Mouse (Mus musculus) v-Abl transformed pro-B cells (cell line): ENCODE measurements around the gene Tcerg1l.

Experiments used
- in situ Hi-C, 2 experiments: fragments of 400-800 bp; cut with MboI; formaldehyde crosslinking; loops; one replicate each; pipeline ENCODE4 v1.15.1; 2025; ENCODE audit not compliant: unreplicated experiment in 2 of 2

Gene Tcerg1l

DNA sequence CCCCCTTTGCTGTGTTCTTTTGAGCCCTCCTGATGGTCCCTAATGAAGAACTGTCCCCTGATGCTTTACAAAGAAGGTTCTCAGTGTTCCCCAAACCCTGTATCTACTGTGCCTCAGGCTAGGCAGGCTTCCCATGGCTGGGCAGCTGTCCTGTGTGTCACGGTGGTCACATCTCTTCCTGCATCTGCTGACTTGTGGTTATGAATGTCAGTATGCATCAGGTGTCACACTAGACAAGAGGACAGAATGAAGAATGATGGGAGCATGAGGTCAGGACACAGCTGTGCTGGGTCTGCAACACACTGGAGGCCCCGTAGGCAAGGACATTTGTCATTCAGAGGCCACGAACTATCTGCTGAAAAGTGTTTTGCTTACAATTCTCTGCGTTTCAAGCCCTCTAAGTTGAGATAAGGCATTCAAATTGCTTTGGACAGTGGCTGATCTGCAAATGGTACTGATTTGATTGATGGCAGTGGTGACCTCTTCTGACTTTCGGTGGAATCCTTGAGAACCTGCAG lies 159.8 kb downstream of the Tcerg1l start:
- in situ Hi-C loops = no loop called here

DNA sequence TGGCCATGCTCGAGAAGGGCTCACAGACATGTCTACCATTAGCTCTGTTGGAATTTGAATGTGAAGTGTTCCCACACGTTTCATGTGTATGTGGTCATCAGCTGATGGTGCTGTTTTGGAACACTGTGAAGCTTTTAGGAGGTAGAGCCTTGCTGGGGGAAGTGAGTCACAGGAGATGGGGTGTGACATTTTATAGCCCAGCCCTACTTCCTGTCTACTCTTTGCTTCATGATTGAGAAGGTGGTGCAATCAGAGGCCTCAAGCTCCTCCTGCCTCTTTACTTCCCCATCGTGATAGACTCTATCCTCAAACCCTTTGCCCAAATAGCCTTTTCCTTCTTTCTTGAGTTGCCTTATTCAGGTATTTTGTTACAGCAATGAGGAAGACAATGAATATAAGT lies 173.3 kb downstream of the Tcerg1l start:
- in situ Hi-C loops = no loop called here

DNA sequence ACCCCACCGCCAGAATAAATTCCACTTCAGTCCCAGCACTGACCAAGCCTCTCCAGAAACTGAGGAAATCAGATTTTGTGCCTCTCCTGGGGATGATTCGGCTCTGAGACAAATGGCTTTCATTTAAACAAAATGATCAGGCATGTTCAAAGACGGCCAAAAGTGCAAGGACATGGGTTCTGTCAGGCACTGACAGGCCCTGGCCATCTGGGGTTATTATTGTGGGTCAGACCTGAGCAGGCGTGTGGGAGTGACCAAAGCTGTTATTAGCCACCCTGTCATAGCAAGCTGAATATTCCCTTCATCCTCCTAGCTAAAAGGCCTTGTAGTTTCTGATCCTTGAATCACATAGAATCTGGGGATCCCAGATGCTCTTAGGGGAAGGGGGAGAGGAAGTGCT lies 174.6 kb downstream of the Tcerg1l start:
- in situ Hi-C loops = no loop called here

DNA sequence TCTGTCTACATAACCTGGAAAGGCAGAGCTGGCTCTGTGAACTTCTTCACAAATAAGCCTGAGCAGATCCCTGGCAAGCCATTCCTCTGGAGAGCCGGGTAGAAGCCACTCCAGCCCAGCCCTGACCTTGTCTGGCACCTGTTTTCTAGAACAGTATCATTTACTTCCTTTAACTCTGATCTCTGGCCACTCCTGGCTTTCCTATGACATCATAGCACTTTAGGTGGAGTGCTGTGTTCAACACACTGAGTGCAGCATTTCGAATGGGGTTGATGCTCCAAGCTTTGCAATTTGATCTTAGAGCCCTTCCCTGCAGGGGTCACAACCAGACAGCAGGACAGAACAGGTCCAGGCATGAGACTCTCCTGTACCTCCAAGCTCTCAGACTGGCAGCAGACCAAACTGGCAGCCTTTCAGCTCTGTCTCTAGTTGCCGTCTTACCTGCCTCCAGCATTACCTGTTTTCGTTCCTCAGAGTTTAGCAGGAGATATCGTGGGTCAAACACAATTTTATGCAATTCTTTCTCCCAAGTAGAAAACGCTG lies 179.9 kb downstream of the Tcerg1l start:
- in situ Hi-C loops = no loop called here

DNA sequence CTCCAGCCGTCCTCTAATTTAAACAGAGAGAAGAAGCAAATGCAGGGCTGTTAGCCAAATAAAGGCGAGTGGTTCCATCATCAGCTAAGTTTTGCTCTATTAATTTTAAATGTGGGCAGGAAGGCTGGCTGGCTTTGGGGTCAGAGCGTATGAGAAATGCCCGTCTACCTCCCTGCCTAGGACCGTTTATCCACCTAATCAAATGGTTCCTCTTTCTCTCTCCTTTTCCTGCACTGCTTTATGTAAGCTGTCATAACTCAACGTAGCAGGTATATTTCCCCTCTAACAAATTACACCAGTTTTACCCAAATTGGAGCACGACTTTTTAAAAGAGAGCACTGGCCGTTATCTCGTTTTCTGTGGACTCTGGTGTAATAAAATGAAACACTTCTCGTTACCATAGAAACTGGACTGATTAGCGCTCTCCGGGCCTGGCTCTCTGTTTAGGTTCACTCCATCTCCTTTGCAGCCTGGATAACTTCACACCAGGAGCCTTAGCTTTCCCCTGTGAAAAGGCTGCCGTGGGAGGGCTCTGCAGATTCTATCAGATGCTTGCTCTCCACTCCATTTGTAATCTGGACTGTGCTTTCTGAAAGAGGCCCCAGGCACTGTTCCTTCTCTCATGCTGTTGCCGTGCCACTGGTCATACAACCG lies 182.2 kb downstream of the Tcerg1l start:
- in situ Hi-C loops = no loop called here

DNA sequence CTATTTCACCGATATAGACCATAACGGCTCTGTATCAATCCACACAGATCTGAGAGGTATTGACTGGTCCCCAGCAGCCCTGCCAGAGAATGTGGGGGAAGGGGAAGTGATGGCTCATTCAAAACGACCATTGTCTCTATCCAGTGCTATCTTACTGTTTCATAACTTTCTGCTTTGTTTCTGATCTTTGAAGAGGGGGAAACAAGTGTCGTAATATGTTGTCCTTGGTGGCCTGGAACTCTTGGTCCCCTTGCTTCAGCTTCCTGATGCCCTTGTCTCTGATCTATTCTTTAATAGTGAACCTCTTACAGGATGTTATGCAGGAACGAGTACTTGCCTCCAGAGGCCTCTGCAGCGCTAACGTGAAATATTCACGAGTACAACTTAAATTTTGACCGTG lies 182.8 kb downstream of the Tcerg1l start:
- in situ Hi-C loops = no loop called here

DNA sequence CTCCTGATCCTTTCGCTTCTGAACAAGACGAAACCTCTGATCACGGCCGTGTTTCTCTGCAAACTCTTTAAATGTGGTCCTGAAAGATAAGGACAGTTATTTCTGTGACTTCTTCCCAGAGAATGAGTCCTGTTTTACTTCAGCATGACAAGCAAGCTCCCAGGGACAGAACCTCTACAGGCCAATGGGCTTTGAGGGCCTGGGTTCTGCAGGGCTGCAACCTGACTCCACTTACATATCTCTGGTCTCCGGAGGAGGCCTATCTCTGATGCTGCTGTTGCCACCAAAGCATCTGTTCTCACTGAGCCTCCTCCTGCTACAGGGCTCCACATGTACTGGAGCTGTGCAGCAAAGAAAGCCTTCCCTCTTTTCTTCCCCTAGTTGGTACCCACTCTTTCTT lies 187.8 kb downstream of the Tcerg1l start:
- in situ Hi-C loops = no loop called here

DNA sequence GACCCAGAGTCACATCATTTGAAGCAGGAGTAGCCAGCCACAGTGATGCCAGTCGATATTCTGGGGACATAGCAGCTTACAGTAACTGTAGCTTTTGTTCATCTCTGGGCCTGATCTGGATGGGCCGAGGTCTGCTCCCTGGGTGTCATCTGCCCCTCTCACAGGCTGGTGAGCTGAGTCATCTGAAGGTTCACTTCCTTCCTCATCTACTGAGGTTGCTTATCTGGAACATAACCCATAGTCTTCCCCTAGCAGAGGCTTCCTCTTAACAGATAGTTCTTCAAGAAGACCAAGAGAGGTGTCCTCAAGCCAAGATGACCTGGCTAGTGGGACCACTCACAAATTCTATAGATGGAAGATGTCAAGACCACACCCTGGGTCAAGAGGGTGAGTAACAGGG lies 192.4 kb downstream of the Tcerg1l start:
- in situ Hi-C loops = no loop called here

DNA sequence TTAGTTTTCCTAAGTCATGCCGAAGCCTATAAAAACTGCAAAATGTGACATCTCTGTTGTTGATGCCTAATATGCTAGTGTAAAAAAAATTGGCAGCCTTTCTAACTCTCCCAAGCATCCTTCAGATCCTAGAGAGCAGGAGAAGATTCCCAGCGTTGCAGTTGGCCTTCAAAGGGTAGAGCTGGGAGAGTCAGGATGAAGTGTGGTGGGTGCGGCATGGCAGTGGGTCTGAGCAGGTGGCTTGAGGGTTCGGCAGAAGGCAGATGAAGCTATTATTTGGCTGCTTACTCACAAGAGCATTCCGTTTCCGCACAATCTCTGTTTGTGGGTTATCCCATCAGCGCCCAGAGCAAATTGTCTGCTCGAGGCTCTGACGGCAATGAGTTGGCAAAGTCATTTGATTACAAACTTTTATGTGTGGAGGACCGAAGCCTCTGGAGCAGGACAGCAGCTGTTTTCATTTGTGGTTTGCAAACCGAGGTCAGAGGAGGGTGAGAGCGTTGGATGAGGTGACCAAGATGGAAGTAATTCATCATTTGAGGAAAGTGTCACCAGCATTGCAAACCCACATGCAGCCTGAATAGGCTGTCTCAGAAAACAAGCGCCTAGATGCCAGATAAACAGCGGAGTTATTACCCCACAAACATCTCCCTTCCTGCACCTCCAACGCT lies 195.2 kb downstream of the Tcerg1l start:
- in situ Hi-C loops = no loop called here

DNA sequence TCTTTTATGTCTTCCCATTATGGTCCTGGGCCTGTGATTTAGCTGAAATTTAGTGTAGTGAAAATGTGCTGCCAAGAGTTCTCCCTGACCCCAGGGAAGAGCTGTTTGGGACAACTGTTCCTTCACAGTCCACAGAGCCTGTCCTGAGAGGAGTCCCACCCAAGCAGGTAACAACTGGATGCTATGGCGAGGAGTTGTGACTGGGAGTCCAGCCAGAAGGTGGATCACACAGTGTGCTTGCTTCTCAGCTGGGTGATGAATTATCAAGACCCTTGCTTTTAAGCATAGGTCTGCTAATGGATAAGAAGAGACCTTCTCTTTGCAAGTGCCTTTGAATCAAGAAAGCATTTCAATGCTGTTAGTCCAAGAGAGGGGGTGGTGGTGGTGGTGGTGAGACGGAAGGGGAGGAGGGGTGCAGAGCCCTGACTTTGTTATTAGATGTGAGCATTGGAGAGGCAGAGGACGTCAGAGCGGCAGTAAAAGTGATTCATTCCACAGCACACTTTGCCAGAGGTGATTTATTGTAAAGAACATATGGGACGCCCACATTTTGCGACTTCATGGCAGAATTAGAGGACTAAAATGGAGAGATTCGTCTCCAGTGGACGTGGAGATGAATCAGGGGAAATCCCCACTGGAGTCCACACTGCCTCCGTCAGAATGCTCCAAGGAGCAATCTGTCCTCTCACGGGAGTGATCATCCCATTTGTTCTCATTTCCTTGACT lies 198.0 kb downstream of the Tcerg1l start:
- in situ Hi-C loops = no loop called here

DNA sequence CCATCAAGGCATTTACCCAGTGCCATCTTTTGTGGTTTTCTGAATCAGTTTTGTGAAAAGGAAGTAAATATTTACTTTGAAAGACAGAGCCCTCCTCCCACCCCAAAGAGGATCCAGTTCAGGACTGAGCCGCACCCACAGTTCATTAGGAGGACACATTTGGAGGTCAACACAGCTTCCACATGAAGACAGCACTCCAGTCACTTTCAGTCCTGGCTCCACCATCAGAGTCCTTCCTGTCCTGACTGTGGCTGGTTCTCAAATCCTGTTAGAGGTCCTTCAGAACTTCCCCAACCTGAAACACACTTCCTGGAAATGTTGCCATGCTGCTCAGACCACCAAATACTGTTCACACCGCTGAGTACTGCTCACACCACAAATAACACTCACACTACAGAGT lies 201.4 kb downstream of the Tcerg1l start:
- in situ Hi-C loops = no loop called here

DNA sequence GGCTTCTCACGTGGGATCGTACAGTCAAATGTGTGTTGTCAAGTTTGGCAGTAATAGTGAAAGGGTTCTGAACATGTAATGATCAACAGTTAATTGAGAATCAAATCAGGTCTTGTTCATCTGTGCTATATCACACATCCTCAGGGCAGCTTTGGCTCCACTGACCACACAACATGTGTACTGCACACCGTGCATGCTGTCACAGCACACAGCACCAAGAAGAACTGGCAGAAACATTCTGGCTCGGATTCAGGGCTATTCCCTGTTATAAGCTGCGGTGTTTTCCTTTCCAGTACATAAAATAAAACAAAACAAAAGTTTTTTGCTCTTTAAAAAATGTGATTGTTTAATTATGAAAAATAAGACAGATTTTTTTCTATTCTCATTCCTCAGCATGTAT lies 213.3 kb downstream of the Tcerg1l start:
- in situ Hi-C loops = no loop called here

DNA sequence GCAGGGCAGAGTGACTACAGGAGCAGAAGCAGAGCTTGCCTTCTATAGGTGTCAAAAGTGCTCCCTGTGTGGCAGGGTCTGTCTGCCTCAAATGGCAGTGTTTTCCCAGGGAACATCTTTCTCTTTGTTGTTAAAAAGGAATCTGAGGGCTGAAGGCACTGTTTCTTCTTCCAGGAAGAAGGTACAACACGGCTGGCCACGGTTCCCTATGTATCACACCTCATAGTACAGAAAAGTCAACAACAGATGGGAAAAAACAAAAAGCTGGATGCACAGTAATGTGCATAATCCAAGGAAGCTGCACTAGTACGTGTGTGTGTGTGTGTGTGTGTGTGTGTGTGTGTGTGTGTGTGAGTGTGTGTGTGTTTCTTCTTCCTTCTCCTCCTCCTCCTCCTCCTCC lies 215.3 kb downstream of the Tcerg1l start:
- in situ Hi-C loops = no loop called here

DNA sequence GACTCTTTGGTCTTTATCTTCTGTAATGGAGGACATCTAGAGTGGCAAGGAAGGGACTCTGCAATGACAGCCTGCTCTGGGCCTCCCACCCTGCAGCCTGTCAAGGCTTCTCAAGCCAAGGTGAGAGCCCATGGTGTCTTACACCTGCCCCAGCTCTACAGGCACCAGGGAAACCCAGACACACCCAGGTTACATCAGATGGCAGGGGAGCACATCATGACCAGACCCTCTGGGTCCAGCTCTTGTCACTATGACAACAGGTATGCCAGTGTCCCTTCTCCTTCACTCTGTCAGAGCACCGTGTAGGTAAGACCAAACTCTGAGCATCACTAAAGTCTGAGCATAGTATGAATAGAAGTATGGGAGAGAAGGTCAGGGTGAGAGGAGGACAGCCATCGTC lies 218.9 kb downstream of the Tcerg1l start:
- in situ Hi-C loops = no loop called here

DNA sequence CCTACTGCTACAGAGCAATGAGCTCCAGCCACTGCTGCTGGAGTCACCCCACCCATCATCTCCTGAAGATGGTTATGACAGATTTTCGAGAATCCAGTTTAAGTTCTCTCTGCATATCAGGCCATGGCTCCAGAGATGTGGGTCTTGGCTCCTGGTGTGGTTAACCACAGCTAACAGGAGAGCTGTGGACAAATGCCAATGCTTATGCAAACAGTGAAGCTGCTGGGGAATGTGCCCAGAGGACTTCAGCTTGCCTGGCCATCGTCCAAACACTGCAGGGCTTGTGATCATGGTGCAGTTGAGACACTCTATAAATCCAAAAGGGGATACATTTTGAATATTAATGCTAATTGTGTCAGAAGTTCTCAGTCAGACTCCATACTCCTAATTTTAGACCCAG lies 221.5 kb downstream of the Tcerg1l start:
- in situ Hi-C loops = no loop called here

DNA sequence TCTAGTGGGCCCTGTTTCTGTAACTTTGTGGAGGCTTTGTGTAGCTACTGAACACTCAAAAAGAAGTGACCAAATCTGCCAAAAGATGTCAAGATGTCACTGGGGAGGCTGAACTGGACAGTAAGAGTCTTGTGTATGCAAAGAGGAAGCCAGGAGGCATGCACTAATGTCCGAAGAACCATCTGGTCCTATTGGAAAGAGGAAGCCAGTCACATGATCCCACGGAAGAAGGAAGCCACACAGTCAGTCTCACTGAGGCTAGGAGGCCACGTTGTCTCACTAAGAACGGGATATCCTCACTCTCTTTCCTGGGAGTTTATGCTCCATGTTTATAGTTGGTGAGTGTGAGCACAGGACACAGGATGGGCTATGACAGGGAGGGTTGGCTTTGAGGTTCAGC lies 227.1 kb downstream of the Tcerg1l start:
- in situ Hi-C loops = no loop called here
